Mouse (Mus musculus) megakaryocyte, embryonic 14.5 days (primary cell): ENCODE data around the gene Cdk14.

Experiments
- FLI1 ChIP-seq: IDR thresholded peaks from 2 replicates; pipeline ENCODE4 v1.6.1; 2012; ENCODE audit warnings: low read length, inconsistent platforms, mixed read lengths
- GATA1 ChIP-seq: IDR thresholded peaks from 3 replicates; pipeline ENCODE4 v1.6.1; 2012; ENCODE audit warnings: mixed read lengths, low read length, inconsistent platforms, borderline replicate concordance

- no peak for TF ChIP-seq GATA1
- no peak for TF ChIP-seq FLI1
These were observed 153.4 kb downstream of the Cdk14 start for GRCm38 (mm10) chr5:5266787-5267126.
